Mouse (Mus musculus): ENCODE data around the gene Akap12.

- TF ChIP-seq TAL1 (IDR thresholded peaks at IDR 0.05; ENCODE audit: low read length), result peak; percentile 33; the same call in 1 of the 3 replicates
- TF ChIP-seq GATA1 (IDR thresholded peaks at IDR 0.05; ENCODE audit: low read length), result no peak
Observed at GRCm38 (mm10) chr10:4405511-4405910, 139.3 kb downstream of the Akap12 start.

Data from erythroblast, embryonic 14.5 days (primary cell).